ENCODE assay signal across 19 mouse cellular contexts in the genomic region with DNA sequence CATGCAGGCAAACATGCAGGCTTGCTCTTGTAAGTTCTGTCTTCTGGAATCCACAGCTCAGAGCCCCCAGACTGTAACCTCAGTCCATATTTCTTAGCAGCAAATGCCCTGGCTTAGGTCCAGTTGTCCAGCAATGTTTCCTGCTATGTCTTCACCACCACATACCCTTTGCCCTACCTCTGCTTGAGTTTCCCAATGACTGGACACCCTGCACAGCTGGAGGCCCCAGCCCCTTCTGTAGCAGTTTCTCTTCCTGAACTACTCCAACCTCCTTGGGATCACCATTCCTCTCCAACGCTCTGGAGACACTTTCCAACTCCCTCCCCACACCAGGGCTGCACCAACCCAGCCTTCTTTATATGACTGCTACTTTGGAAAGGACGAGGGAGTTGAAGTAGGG. TPM values are rescaled to one million over a fixed set of nuclear protein-coding genes. Genes with fewer than 3 reads are reported as not detected.
DNase-seq lines count a peak whose midpoint lies in the region; TF ChIP-seq lines count a peak whose summit lies in the region.
"Had no signal": no experiment of that assay in that cellular context is flagged by ENCODE, and none has a peak within 500 bp of the region (broad histone marks: within the 10 kb centered on the region; RNA-seq: fewer than 3 reads in every experiment).

No protein-coding gene starts in this region.

- 47% methylated on average over 2 of the region's 2 CpGs for WGBS in liver, adult 2 months
- WGBS in forebrain, embryonic 10.5 days, result 84% methylated on average over 2 of the region's 2 CpGs

- TF ChIP-seq CTCF in liver, adult 2 months (IDR thresholded peaks at IDR 0.05; ENCODE audit: low read depth, low read length), result no peak

- H3K4me3 ChIP-seq in liver, adult 2 months (ENCODE audit: insufficient read depth, low read depth, low read length), result no peak overlapping the region
- no peak overlapping the region for H3K4me3 ChIP-seq in forebrain, embryonic 10.5 days
- H3K4me3 ChIP-seq: embryonic facial prominence, embryonic 10.5 days; forebrain, embryonic 13.5 days; heart, embryonic 10.5 days; left cerebral cortex, adult 2 months; midbrain, embryonic 10.5 days had no signal

- peak overlapping the region; percentile 2; the same call in 1 of the 2 replicates for H3K27ac ChIP-seq in liver, adult 2 months (replicated peaks; ENCODE audit: insufficient read depth, low read depth, low read length)
- H3K27ac ChIP-seq in forebrain, embryonic 10.5 days, result no peak overlapping the region
- H3K27ac ChIP-seq: embryonic facial prominence, embryonic 10.5 days; forebrain, embryonic 13.5 days; heart, embryonic 10.5 days; left cerebral cortex, adult 2 months; liver, embryonic 14.5 days; macrophage; midbrain, embryonic 10.5 days had no signal

- H3K4me1 ChIP-seq in liver, adult 2 months (ENCODE audit: control insufficient read depth, insufficient read depth, low read length), result peaks cover 19% of the 10 kb centered on the region
- H3K4me1 ChIP-seq in forebrain, embryonic 10.5 days, result no peaks in the 10 kb centered on the region
- H3K4me1 ChIP-seq: midbrain, embryonic 10.5 days had no signal

- no peak for TF ChIP-seq POLR2A in liver, adult 2 months (IDR thresholded peaks at IDR 0.05; ENCODE audit: extremely low read depth, insufficient read depth, low read length)

- peaks cover 22% of the 10 kb centered on the region; the same call in 1 of the 2 replicates for H3K79me2 ChIP-seq in liver, adult 2 months (ENCODE audit: control insufficient read depth, insufficient read depth, low read length)

- H3K9me3 ChIP-seq in forebrain, embryonic 10.5 days, result no peaks in the 10 kb centered on the region
- H3K9me3 ChIP-seq: embryonic facial prominence, embryonic 10.5 days; forebrain, embryonic 13.5 days; heart, embryonic 10.5 days; midbrain, embryonic 10.5 days had no signal

- H3K36me3 ChIP-seq in liver, adult 2 months (ENCODE audit: control insufficient read depth, insufficient read depth, low read length), result no peaks in the 10 kb centered on the region
- H3K36me3 ChIP-seq in forebrain, embryonic 10.5 days (replicated peaks), result no peaks in the 10 kb centered on the region
- H3K36me3 ChIP-seq: embryonic facial prominence, embryonic 10.5 days; heart, embryonic 10.5 days; midbrain, embryonic 10.5 days had no signal

- peak; percentile 85 for DNase-seq in liver, adult 2 months (ENCODE audit: extremely low read depth, low read depth, low spot score)
- DNase-seq in liver, result no peak
- DNase-seq in 3T3-L1 (ENCODE audit: low read depth, low spot score), result peak; percentile 67
- peak; percentile 84 for DNase-seq in adipocyte (ENCODE audit: low spot score)
- DNase-seq in kidney, postnatal 14 days, result peak; percentile 62
- DNase-seq in forebrain, embryonic 10.5 days (ENCODE audit: extremely low spot score, low spot score), result no peak
- DNase-seq in frontal cortex, postnatal 10 days (ENCODE audit: low spot score in 2 of 2), result no peak
- DNase-seq: cerebellum, adult 2 months; gastrocnemius, postnatal 25 days; left cerebral cortex, postnatal 4 days; right cerebral cortex, adult 18-20 months; thymus, postnatal 25 days had no signal

- H3K27me3 ChIP-seq in liver, adult 2 months (ENCODE audit: control insufficient read depth, insufficient read depth, low read length), result no peaks in the 10 kb centered on the region
- no peaks in the 10 kb centered on the region for H3K27me3 ChIP-seq in forebrain, embryonic 10.5 days (ENCODE audit: poor library complexity, severe bottlenecking)
- H3K27me3 ChIP-seq: forebrain, embryonic 13.5 days had no signal

- no peak overlapping the region for H3K9ac ChIP-seq in liver, adult 2 months (ENCODE audit: low read depth, low read length)
- H3K9ac ChIP-seq: forebrain, embryonic 13.5 days; liver, embryonic 14.5 days had no signal

RNA-seq across cellular contexts. Expression of gene Atxn1, which starts 49.8 kb away (rescaled TPM):
- 7.8 and 8.7 TPM in 2 replicates for total RNA-seq in liver, adult 2 months (2014; rRNA removed)
- polyA plus RNA-seq in liver, adult 2 months (2012; rRNA removed), result 7.7 and 8.3 TPM in 2 replicates
- polyA plus RNA-seq in forebrain, embryonic 10.5 days (2016; fragmentation: Nextera tagmentation; extraction: Ambion mirVana), result 1.6 and 2.2 TPM in 2 replicates

Comparison
In these comparisons a context has a peak if more than half of its experiments do, and no peak if none do; other contexts are left out.
1. DNase-seq: peak in liver, adult 2 months (single experiment), 3T3-L1 (single experiment), adipocyte (single experiment) and kidney, postnatal 14 days (single experiment); none in liver (single experiment), forebrain, embryonic 10.5 days (single experiment) and frontal cortex, postnatal 10 days (0 of 2).